Mouse (Mus musculus) thymus, postnatal 0 days (tissue): Measurements from ENCODE around the gene Hoxd11. TPM values are rescaled to one million over a fixed set of nuclear protein-coding genes. Genes with fewer than 3 reads are reported as not detected.

ENCODE experiments used
- DNase-seq: peaks from one replicate; pipeline ENCODE4 v3.0.0-alpha.2; 2015; ENCODE audit warnings: low spot score
- polyA plus RNA-seq: library from polyadenylated mRNA; unstranded; fragments of >200 nt; fragmentation: Nextera tagmentation; extraction: Ambion mirVana; gene quantifications from 2 replicates; pipeline ENCODE4 v1.2.1, GENCODE M21; 2015

Gene Hoxd11
- polyA plus RNA-seq, 1 experiment from 2014 or later = not detected

- peak; percentile 39 for DNase-seq
These were observed 14.7 kb downstream of the Hoxd11 start for GRCm38 (mm10) chr2:74694066-74694465.

- no peak for DNase-seq
These were observed 16.0 kb downstream of the Hoxd11 start for GRCm38 (mm10) chr2:74695383-74695782.

DNA sequence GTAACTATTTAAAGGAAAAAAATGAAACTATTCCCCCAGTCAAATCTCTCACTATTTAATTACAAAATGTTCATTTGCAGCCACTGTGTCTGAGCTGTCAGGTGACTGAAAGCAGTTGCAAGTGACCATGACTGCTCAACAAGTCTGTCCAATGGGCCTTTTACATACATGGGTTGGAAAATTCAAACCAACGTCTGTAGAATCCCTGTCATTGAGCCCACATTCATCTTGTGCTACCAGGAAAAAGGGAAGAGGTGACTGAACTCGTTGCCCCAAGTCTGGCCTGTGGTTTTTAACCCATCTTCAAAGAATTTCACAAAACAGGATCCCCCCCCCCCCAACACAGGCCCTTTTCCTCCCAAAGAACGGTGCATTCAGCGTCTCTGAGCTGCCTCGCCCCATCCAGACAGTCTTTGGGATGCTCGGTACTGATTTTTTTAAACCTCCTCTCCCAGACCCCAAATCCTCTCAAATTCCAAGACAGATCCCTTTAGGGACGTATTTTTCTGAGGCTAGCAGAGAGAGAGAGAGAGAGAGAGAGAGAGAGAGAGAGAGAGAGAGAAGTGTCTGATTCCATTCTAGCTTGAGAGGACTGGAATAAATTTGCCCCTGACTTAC is 16.6 kb downstream of the Hoxd11 start:
- DNase-seq = no peak

GRCm38 (mm10) chr2:74696442-74697335 is 17.3 kb downstream of the Hoxd11 start:
- DNase-seq = no peak

GRCm38 (mm10) chr2:74697567-74698121 is 18.3 kb downstream of the Hoxd11 start, which contains the start of gene Hoxd9:
Gene Hoxd9 (plus strand): TSS chr2:74697727.
- no peak for DNase-seq

DNA sequence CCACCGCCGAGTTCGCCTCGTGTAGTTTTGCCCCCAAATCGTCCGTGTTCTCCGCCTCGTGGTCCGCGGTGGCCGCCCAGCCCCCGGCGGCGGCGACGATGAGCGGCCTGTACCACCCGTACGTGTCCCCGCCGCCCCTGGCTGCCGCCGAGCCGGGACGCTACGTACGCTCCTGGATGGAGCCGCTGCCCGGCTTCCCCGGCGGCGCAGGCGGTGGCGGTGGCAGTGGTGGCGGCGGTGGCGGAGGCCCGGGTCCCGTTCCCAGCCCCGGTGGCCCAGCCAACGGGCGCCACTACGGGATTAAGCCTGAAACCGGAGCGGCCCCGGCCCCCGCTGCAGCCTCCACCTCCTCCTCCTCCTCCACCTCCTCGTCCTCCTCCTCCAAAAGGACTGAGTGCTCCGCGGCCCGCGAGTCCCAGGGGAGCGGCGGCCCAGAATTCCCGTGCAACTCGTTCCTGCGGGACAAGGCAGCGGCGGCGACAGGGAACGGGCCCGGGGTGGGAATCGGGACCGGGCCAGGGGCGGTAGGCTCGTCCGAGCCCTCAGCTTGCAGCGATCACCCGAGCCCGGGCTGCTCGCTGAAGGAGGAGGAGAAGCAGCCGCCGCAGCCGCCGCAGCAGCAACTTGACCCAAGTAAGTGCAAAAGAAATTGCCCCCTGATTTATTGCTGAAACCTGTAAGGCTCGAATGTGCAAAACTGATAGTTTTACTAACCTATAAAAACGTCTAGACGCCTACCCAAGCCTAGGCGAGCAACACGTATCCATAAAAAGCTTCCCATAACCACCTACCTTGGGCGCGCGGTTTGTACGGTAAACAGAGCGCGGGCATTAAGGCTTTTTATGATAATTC is 19.1 kb downstream of the Hoxd11 start:
- DNase-seq = no peak

- DNase-seq = no peak
These were observed 19.7 kb downstream of the Hoxd11 start for GRCm38 (mm10) chr2:74699053-74699430.

GRCm38 (mm10) chr2:74699664-74700545 is 20.5 kb downstream of the Hoxd11 start:
- DNase-seq = no peak

- DNase-seq = no peak
These were observed 21.3 kb downstream of the Hoxd11 start for GRCm38 (mm10) chr2:74700546-74701112.

GRCm38 (mm10) chr2:74701949-74702819 is 22.8 kb downstream of the Hoxd11 start:
- peak; percentile 67 for DNase-seq

GRCm38 (mm10) chr2:74702820-74703219 is 23.5 kb downstream of the Hoxd11 start:
- no peak for DNase-seq

- DNase-seq = no peak
These were observed 24.0 kb downstream of the Hoxd11 start for GRCm38 (mm10) chr2:74703317-74703716.

DNA sequence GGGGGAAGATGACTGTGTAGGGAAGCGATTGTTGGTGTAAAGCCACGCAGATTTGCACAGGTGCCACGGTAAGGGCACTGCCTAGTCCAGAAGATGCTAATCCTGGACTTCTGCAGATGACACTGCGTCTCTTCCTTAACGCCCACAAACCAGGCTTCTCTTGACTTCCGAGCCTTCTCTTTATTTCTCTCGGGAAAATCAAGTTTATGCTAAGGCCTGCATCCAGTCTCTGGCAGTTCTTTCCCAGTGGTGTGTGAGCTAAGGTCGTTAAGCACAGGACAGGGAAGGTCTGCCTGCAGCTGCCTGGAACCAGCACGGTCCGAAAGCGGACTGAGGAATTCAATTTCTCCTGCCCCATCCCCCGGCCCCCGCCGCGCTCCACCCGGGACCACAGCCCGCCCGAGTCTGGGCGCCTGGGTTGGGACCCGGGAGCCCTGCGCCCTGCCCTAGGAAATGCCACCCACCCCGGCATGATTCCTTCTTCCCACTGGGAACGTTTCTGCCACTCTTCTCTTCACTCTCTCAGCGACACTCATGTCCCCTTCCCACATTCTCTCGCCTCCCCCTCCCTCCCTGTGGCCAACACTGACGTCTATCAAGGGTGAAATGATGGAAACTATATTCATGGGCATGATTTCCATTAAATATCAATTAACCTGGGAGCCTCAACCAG is 24.5 kb downstream of the Hoxd11 start:
- DNase-seq = no peak

DNA sequence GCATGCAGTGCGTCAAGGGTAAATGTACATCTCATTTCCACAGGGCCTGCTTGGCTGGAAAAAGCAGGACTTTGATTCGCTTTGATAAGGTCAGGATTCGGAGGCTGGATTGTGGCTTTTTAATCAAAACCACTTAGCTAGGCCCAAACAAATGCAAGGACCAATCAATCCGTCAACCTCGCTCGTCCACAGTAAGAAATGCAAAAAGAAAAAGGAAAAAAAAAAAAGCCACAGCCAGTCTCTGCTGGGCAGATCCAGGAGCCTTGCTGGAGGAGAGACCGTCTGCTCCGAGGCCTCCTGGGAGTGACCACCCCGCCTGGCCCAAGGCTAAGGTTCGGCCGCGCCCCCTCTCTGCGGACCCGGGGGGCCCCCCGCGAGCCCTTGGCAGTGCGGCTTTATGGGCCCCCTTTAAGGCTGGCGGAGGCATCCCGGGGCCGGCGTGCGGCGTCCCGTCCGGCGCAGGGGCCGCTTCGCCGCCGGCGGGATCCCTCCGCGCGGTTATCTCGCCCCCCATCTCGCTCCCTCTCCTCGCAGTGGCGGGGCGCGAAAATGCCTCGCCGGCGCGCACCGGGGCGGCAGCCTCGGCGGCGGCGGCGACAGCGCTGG is 25.1 kb downstream of the Hoxd11 start, which contains the start of gene Hoxd8:
TSS of gene Hoxd8 (plus strand) at position 223 of the 606 bp plus-strand sequence.
- no peak for DNase-seq

GRCm38 (mm10) chr2:74704999-74705466 is 25.7 kb downstream of the Hoxd11 start:
- DNase-seq = no peak

DNA sequence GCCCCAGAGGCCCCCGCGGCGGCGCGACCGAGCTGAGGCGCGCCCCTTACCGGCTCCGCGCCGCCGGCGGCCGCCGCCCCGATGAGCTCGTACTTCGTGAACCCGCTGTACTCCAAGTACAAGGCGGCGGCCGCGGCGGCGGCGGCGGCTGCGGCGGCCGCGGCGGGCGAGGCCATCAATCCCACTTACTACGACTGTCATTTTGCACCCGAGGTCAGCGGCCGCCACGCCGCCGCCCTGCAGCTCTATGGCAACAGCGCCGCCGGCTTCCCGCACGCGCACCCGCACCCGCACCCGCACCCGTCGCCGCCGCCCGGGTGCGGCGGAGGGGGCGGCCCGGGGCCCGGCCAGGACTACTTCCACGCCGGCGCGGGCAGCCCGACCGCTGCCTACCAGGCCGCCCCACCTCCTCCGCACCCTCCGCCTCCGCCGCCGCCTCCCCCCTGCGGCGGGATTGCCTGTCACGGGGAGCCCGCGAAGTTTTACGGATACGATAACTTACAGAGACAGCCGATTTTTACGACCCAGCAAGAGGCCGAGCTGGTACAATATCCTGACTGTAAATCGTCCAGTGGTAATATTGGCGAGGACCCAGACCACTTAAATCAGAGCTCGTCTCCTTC is 26.2 kb downstream of the Hoxd11 start:
- no peak for DNase-seq

DNA sequence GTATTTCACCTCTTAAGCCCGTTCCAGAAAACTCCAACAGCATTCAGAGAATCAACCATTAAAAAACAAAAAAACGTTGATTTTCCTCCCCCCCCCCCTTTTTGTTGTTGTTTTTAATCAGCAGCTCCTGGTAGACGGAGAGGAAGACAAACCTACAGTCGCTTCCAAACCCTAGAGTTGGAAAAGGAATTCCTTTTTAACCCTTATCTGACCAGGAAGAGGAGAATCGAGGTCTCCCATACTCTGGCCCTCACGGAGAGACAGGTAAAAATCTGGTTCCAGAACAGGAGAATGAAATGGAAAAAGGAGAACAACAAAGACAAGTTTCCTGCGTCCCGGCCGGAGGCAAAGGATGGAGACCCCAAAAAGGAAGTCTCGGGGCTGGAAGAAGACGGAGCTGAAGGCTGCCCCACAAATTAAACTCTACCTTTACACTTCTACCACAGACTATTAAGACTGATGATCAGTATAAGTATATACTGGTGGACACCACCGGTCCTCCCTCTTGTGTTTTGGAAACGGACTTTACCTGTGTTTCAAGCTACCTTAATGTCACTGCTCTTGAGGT is 27.1 kb downstream of the Hoxd11 start:
- DNase-seq = no peak
